Mouse (Mus musculus) midbrain, postnatal 0 days (tissue): ENCODE results near the gene Gabrb1. TPM values are rescaled to one million over a fixed set of nuclear protein-coding genes. Genes with fewer than 3 reads are reported as not detected.
A peak's percentile ranks its signal among the peaks of the same experiment; 100 is the strongest.

ENCODE experiments used
- ATAC-seq: fragments of 200-750 bp; cut with Nextera tagmentation; 2 replicates; pipeline ENCODE4 v1.8.0; 2017; ENCODE audit warnings: moderate number of reproducible peaks, mild to moderate bottlenecking, moderate TSS enrichment, moderate library complexity; ENCODE audit not compliant: low FRiP score
- DNase-seq: peaks from one replicate; pipeline ENCODE4 v3.0.0-alpha.2; 2015; ENCODE audit warnings: low spot score
- H3K27ac ChIP-seq: fragments of 300-500 bp; sonication (generic); 2 replicates; pipeline ENCODE4 v1.5.1; 2014; ENCODE audit warnings: low read depth, mild to moderate bottlenecking, low read length, mixed read lengths
- H3K27me3 ChIP-seq: fragments of 300-500 bp; sonication (generic); 2 replicates; pipeline ENCODE4 v1.6.1; 2014; ENCODE audit warnings: low read length, control low read depth, mixed read lengths; ENCODE audit not compliant: insufficient read depth
- H3K36me3 ChIP-seq: fragments of 300-500 bp; sonication (generic); 2 replicates; pipeline ENCODE4 v1.6.1; 2014; ENCODE audit warnings: low read length, control low read depth, mixed read lengths; ENCODE audit not compliant: insufficient read depth
- H3K4me1 ChIP-seq: fragments of 300-500 bp; sonication (generic); 2 replicates; pipeline ENCODE4 v1.6.1; 2014; ENCODE audit warnings: mild to moderate bottlenecking, control low read depth, antibody characterized with exemption, low read length, mixed read lengths; ENCODE audit not compliant: insufficient read depth
- H3K4me2 ChIP-seq: fragments of 300-500 bp; sonication (generic); 2 replicates; pipeline ENCODE4 v1.6.1; 2014; ENCODE audit warnings: low read depth, mild to moderate bottlenecking, low read length, mixed read lengths; ENCODE audit not compliant: poor library complexity, severe bottlenecking
- H3K4me3 ChIP-seq: fragments of 300-500 bp; sonication (generic); 2 replicates; pipeline ENCODE4 v1.5.1; 2014; ENCODE audit warnings: low read depth, mild to moderate bottlenecking, low read length, moderate library complexity
- H3K9ac ChIP-seq: fragments of 300-500 bp; sonication (generic); replicated peaks from 2 replicates; pipeline ENCODE4 v1.6.1; 2014; ENCODE audit warnings: mild to moderate bottlenecking, low read length, moderate library complexity, mixed read lengths; ENCODE audit not compliant: poor library complexity, severe bottlenecking
- H3K9me3 ChIP-seq: fragments of 300-500 bp; sonication (generic); 2 replicates; pipeline ENCODE4 v1.6.1; 2016; ENCODE audit warnings: low read length, control low read depth
- CTCF ChIP-seq: IDR thresholded peaks from 2 replicates; pipeline ENCODE4 v1.5.1; 2016; ENCODE audit warnings: antibody characterized with exemption, mild to moderate bottlenecking
- WGBS: fragments of 180-500 bp; shearing (Covaris S2); extraction: QIAGEN DNeasy Blood & Tissue Kit; methylation state at CpG from one replicate; pipeline ENCODE4 v1.1.7; 2014; 5-methylcytosine and 5-hydroxymethylcytosine counted together
- polyA plus RNA-seq: library from polyadenylated mRNA; unstranded; fragments of >200 nt; fragmentation: Nextera tagmentation; extraction: Ambion mirVana; gene quantifications from 2 replicates; pipeline ENCODE4 v1.2.1, GENCODE M21; 2015
- total RNA-seq: library from RNA; depleted of rRNA; stranded (reverse); fragments of >200 nt; gene quantifications from 2 replicates; pipeline ENCODE4 v1.2.3, GENCODE M21; 2014

The Gabrb1 gene
- total and polyA plus RNA-seq, 2 experiments from 2014 or later: 15.3 to 46.6 TPM

GRCm38 (mm10) chr5:71926336-71926735, 268.4 kb downstream of the Gabrb1 start:
- no peak for DNase-seq
- H3K4me3 ChIP-seq: no peak overlapping the region

GRCm38 (mm10) chr5:71930036-71930435, 272.1 kb downstream of the Gabrb1 start:
- Histone ChIP-seq H3K4me1 (no peaks in the 10 kb centered on the region), H3K4me2 (no peak overlapping the region), H3K27ac (no peak overlapping the region), H3K36me3 (no peaks in the 10 kb centered on the region), H3K27me3 (no peaks in the 10 kb centered on the region), H3K9ac (no peak overlapping the region), H3K4me3 (no peak overlapping the region), H3K9me3 (no peaks in the 10 kb centered on the region)
- no peak for DNase-seq
- TF ChIP-seq CTCF: no peak
- no peak for ATAC-seq
- 60% methylated on average over 2 of the region's 2 CpGs for WGBS

More at GRCm38 (mm10) chr5:71926336-71926735, 268.4 kb downstream of the Gabrb1 start:
- ATAC-seq: no peak
- Histone ChIP-seq H3K27ac (no peak overlapping the region), H3K4me2 (no peak overlapping the region), H3K9me3 (no peaks in the 10 kb centered on the region), H3K36me3 (no peaks in the 10 kb centered on the region), H3K9ac (no peak overlapping the region), H3K4me1 (no peaks in the 10 kb centered on the region), H3K27me3 (no peaks in the 10 kb centered on the region)
- WGBS: 76% methylated on average over 5 of the region's 5 CpGs
- no peak for TF ChIP-seq CTCF

GRCm38 (mm10) chr5:71951398-71951797, 293.5 kb downstream of the Gabrb1 start:
- no peak for ATAC-seq
- peak; percentile 63 for DNase-seq
- WGBS: 96% methylated on average over 1 of the region's 1 CpGs

GRCm38 (mm10) chr5:71955070-71955685, 297.3 kb downstream of the Gabrb1 start:
- no peak overlapping the region for H3K4me3 ChIP-seq
- no peak for TF ChIP-seq CTCF
- WGBS: 19% methylated on average over 5 of the region's 5 CpGs
- H3K4me1 ChIP-seq: no peaks in the 10 kb centered on the region
- no peaks in the 10 kb centered on the region for H3K9me3 ChIP-seq
- H3K27ac ChIP-seq: no peak overlapping the region
- no peaks in the 10 kb centered on the region for H3K27me3 ChIP-seq
- no peaks in the 10 kb centered on the region for H3K36me3 ChIP-seq
- no peak overlapping the region for H3K4me2 ChIP-seq
- ATAC-seq (peak; percentile 71; the same call in 1 of the 2 replicates), DNase-seq (peak; percentile 43)
- no peak overlapping the region for H3K9ac ChIP-seq

More at GRCm38 (mm10) chr5:71951398-71951797, 293.5 kb downstream of the Gabrb1 start:
- Histone ChIP-seq H3K4me1 (no peaks in the 10 kb centered on the region), H3K4me3 (no peak overlapping the region), H3K9ac (no peak overlapping the region), H3K27me3 (no peaks in the 10 kb centered on the region), H3K4me2 (no peak overlapping the region), H3K27ac (no peak overlapping the region), H3K9me3 (no peaks in the 10 kb centered on the region), H3K36me3 (no peaks in the 10 kb centered on the region)
- no peak for TF ChIP-seq CTCF

GRCm38 (mm10) chr5:71964876-71965432, 307.0 kb downstream of the Gabrb1 start:
- Histone ChIP-seq H3K4me3 (no peak overlapping the region), H3K4me2 (no peak overlapping the region), H3K9me3 (no peaks in the 10 kb centered on the region), H3K36me3 (no peaks in the 10 kb centered on the region), H3K4me1 (peaks cover 3% of the 10 kb centered on the region; the same call in 1 of the 2 replicates), H3K27ac (no peak overlapping the region), H3K27me3 (no peaks in the 10 kb centered on the region), H3K9ac (no peak overlapping the region)
- no peak for TF ChIP-seq CTCF
- DNase-seq (no peak), ATAC-seq (no peak)
- WGBS: 89% methylated on average over 4 of the region's 4 CpGs

- 80% methylated on average over 2 of the region's 2 CpGs for WGBS
- DNase-seq: no peak
- ATAC-seq: no peak
- H3K36me3 ChIP-seq: no peaks in the 10 kb centered on the region
- H3K4me1 ChIP-seq: peaks cover 3% of the 10 kb centered on the region; the same call in 1 of the 2 replicates
- H3K4me3 ChIP-seq: no peak overlapping the region
- H3K4me2 ChIP-seq: no peak overlapping the region
- H3K27me3 ChIP-seq: no peaks in the 10 kb centered on the region
- H3K27ac ChIP-seq: no peak overlapping the region
- H3K9ac ChIP-seq: no peak overlapping the region
- no peaks in the 10 kb centered on the region for H3K9me3 ChIP-seq
- peak; percentile 51 for TF ChIP-seq CTCF
Measured at GRCm38 (mm10) chr5:71965529-71965928, 307.6 kb downstream of the Gabrb1 start.
